Mouse (Mus musculus): Measurements from ENCODE around the gene Sept9.

DNA sequence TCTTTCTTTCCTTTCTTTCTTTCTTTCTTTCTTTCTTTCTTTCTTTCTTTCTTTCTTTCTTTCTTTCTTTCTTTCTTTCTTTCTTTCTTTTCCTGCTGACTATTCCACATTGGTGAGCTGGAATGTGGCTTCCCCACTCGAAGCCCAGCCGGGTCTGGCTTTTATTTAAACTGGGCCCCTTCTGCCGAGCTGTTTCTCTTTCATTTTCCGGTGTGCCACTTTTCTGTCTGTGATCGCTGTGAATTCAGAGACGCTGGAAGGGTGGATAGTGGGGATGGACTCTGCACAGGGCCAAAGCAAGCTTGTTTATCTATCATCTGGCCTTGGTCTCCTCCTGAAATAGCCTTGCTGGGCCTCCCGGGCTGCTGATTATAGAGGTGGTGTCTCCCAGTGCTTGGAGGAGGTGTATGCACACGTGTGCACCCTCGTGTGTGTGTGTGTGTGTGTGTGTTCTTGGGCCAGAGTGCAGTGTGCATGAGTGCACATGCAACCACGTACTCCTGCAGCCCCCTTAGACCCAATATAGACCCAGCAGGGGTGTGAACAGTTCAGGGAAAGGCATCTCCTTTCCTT lies 33.5 kb downstream of the Sept9 start:
- TF ChIP-seq CTCF (IDR thresholded peaks at IDR 0.05; ENCODE audit: low read depth): no peak
- no peak for TF ChIP-seq EP300 (IDR thresholded peaks at IDR 0.05; ENCODE audit: low read depth)
